In genomic region chr19:7164238-7164637, GRCm38 (mm10) we compare ENCODE assay signal across 9 mouse cellular contexts. TPM values are rescaled to one million over a fixed set of nuclear protein-coding genes. Genes with fewer than 3 reads are reported as not detected.
A peak's percentile ranks its signal among the peaks of the same experiment; 100 is the strongest.
DNase-seq lines count a peak whose midpoint lies in the region; ATAC-seq and TF ChIP-seq lines count a peak whose summit lies in the region.
"Had no signal": no experiment of that assay in that cellular context is flagged by ENCODE, and none has a peak within 500 bp of the region (broad histone marks: within the 10 kb centered on the region; RNA-seq: fewer than 3 reads in every experiment).

No protein-coding gene starts in this region.

- TF ChIP-seq CTCF in E14TG2a.4 (conservative IDR thresholded peaks at IDR 0.05; ENCODE audit: low read length) = no peak

- H3K9me3 ChIP-seq in E14TG2a.4 (ENCODE audit: low read length) = no peaks in the 10 kb centered on the region
- no peaks in the 10 kb centered on the region for H3K9me3 ChIP-seq in forebrain, embryonic 15.5 days
- H3K9me3 ChIP-seq in midbrain, embryonic 14.5 days (ENCODE audit: control insufficient read depth, low read length) = no peaks in the 10 kb centered on the region

- 7% methylated on average over 6 of the region's 6 CpGs for WGBS in forebrain, embryonic 15.5 days
- WGBS in midbrain, embryonic 14.5 days = 3% methylated on average over 6 of the region's 6 CpGs

- H3K27me3 ChIP-seq in E14TG2a.4 (ENCODE audit: insufficient read depth, low read length) = peaks cover 92% of the 10 kb centered on the region
- no peaks in the 10 kb centered on the region; the same call in 1 of the 2 replicates for H3K27me3 ChIP-seq in forebrain, embryonic 15.5 days
- H3K27me3 ChIP-seq in midbrain, embryonic 14.5 days (ENCODE audit: control insufficient read depth, insufficient read depth, low read length) = peaks cover 23% of the 10 kb centered on the region

- H3K27ac ChIP-seq in forebrain, embryonic 15.5 days (replicated peaks) = peak overlapping the region; percentile 68
- H3K27ac ChIP-seq in midbrain, embryonic 14.5 days (replicated peaks; ENCODE audit: low read depth, low read length) = no peak overlapping the region
- H3K27ac ChIP-seq: liver, embryonic 14.5 days had no signal

- H3K9ac ChIP-seq in forebrain, embryonic 15.5 days (replicated peaks) = peak overlapping the region; percentile 72
- peak overlapping the region; percentile 80 for H3K9ac ChIP-seq in midbrain, embryonic 14.5 days (replicated peaks; ENCODE audit: low read length)
- H3K9ac ChIP-seq: liver, embryonic 14.5 days had no signal

- peaks cover 58% of the 10 kb centered on the region for H3K4me1 ChIP-seq in E14TG2a.4 (replicated peaks; ENCODE audit: low read depth, low read length)
- peaks cover 52% of the 10 kb centered on the region for H3K4me1 ChIP-seq in forebrain, embryonic 15.5 days
- peaks cover 30% of the 10 kb centered on the region for H3K4me1 ChIP-seq in midbrain, embryonic 14.5 days (ENCODE audit: control insufficient read depth, insufficient read depth, low read length)

- DNase-seq in frontal cortex, postnatal 14 days (ENCODE audit: low spot score in 2 of 2) = no peak
- DNase-seq in midbrain, embryonic 14.5 days = no peak
- no peak for DNase-seq in spleen, postnatal 10 days (ENCODE audit: low spot score in 2 of 2)
- DNase-seq in yolk sac, embryonic 10.5 days (ENCODE audit: low spot score) = no peak

- peak; percentile 48; the same call in 1 of the 2 replicates for ATAC-seq in frontal cortex, adult (ENCODE audit: low TSS enrichment)
- ATAC-seq in forebrain, embryonic 15.5 days (replicated peaks) = no peak
- no peak for ATAC-seq in midbrain, embryonic 14.5 days (ENCODE audit: low FRiP score, low TSS enrichment)
- ATAC-seq in inflammation-experienced regulatory T-cells, adult 6 months = no peak

- H3K4me3 ChIP-seq in E14TG2a.4 (replicated peaks; ENCODE audit: low read length) = peak overlapping the region; percentile 79
- H3K4me3 ChIP-seq in forebrain, embryonic 15.5 days = peak overlapping the region; percentile 82
- H3K4me3 ChIP-seq in midbrain, embryonic 14.5 days (replicated peaks; ENCODE audit: low read depth, low read length) = peak overlapping the region; percentile 72

- peak overlapping the region; percentile 92 for H3K4me2 ChIP-seq in forebrain, embryonic 15.5 days (replicated peaks)
- H3K4me2 ChIP-seq in midbrain, embryonic 14.5 days (ENCODE audit: low read length) = peak overlapping the region; percentile 93

- H3K36me3 ChIP-seq in E14TG2a.4 (ENCODE audit: insufficient read depth, low read length) = no peaks in the 10 kb centered on the region
- H3K36me3 ChIP-seq in forebrain, embryonic 15.5 days = no peaks in the 10 kb centered on the region
- H3K36me3 ChIP-seq in midbrain, embryonic 14.5 days (ENCODE audit: control insufficient read depth, insufficient read depth, low read length) = no peaks in the 10 kb centered on the region

RNA-seq across cellular contexts. Expression of gene Otub1, which starts 41.9 kb away (rescaled TPM):
- polyA plus RNA-seq in forebrain, embryonic 15.5 days (2015; fragmentation: Nextera tagmentation; extraction: Ambion mirVana) = 232 and 233 TPM in 2 replicates
- polyA plus RNA-seq in midbrain, embryonic 14.5 days (2014; fragmentation: Nextera tagmentation; extraction: Ambion mirVana) = 244 and 263 TPM in 2 replicates
- 100 to 1,000 TPM; 164 to 183 (median 169) TPM for polyA plus RNA-seq in inflammation-experienced regulatory T-cells, adult 6 months (2017; shearing (Covaris generic))

RNA-seq across cellular contexts. Expression of gene Cox8a, which starts 53.2 kb away (rescaled TPM):
- 656 and 676 TPM in 2 replicates for polyA plus RNA-seq in forebrain, embryonic 15.5 days (2015; fragmentation: Nextera tagmentation; extraction: Ambion mirVana)
- polyA plus RNA-seq in midbrain, embryonic 14.5 days (2014; fragmentation: Nextera tagmentation; extraction: Ambion mirVana) = 921 and 1,195 TPM in 2 replicates
- polyA plus RNA-seq in inflammation-experienced regulatory T-cells, adult 6 months (2017; shearing (Covaris generic)) = 100 to 1,000 TPM; 284 to 445 (median 299) TPM

RNA-seq across cellular contexts. Expression of gene Flrt1, which starts 58.7 kb away (rescaled TPM):
- polyA plus RNA-seq in forebrain, embryonic 15.5 days (2015; fragmentation: Nextera tagmentation; extraction: Ambion mirVana) = 14.9 and 18.9 TPM in 2 replicates
- polyA plus RNA-seq in midbrain, embryonic 14.5 days (2014; fragmentation: Nextera tagmentation; extraction: Ambion mirVana) = 7.0 and 10.2 TPM in 2 replicates
- polyA plus RNA-seq in inflammation-experienced regulatory T-cells, adult 6 months (2017; shearing (Covaris generic)) = under 1 TPM in 1 of 3 experiments, not detected in 2; 0.20 TPM
